14 mouse cellular contexts compared by ENCODE assay signal in genomic region chr9:62418742-62419141, GRCm38 (mm10).
A peak's percentile ranks its signal among the peaks of the same experiment; 100 is the strongest.
DNase-seq lines count a peak whose midpoint lies in the region; ATAC-seq and TF ChIP-seq lines count a peak whose summit lies in the region.
"Had no signal": no experiment of that assay in that cellular context is flagged by ENCODE, and none has a peak within 500 bp of the region (broad histone marks: within the 10 kb centered on the region; RNA-seq: fewer than 3 reads in every experiment).

No protein-coding gene starts in this region.

- DNase-seq in CD4-positive, CD25-positive, alpha-beta regulatory T cell, adult 2 months (ENCODE audit: low read depth, low spot score) = peak; percentile 51
- DNase-seq in kidney, postnatal 0 days (ENCODE audit: low spot score) = no peak
- DNase-seq in kidney, adult 9 months = no peak
- no peak for DNase-seq in testis, postnatal 14 days (ENCODE audit: low spot score)
- no peak for DNase-seq in right cerebral cortex, adult 18-20 months
- DNase-seq: adrenal gland, postnatal 10 days; heart, postnatal 36 days; kidney, adult 18-20 months; thymus, adult 2 months had no signal

- WGBS in kidney, postnatal 0 days = 60% methylated on average over 5 of the region's 5 CpGs

- H3K9ac ChIP-seq in kidney, postnatal 0 days (ENCODE audit: low read depth, low read length) = no peak overlapping the region
- H3K9ac ChIP-seq: embryonic facial prominence, embryonic 15.5 days; limb, embryonic 13.5 days had no signal

- H3K27ac ChIP-seq in kidney, postnatal 0 days = no peak overlapping the region
- no peak overlapping the region for H3K27ac ChIP-seq in testis, adult 2 months (ENCODE audit: control insufficient read depth, insufficient read depth, low read depth, low read length)
- H3K27ac ChIP-seq: embryonic facial prominence, embryonic 15.5 days; limb, embryonic 13.5 days had no signal

- no peak for ATAC-seq in CD4-positive, CD25-positive, alpha-beta regulatory T cell, adult 4 months
- no peak for ATAC-seq in kidney, postnatal 0 days (replicated peaks; ENCODE audit: low FRiP score, low read depth)
- no peak for ATAC-seq in granulocyte monocyte progenitor cell, adult 5-6 weeks (replicated peaks; ENCODE audit: poor library complexity, severe bottlenecking)

- H3K4me1 ChIP-seq in kidney, postnatal 0 days (replicated peaks; ENCODE audit: insufficient read depth, low read length) = peaks cover 5% of the 10 kb centered on the region; the same call in 1 of the 2 replicates
- H3K4me1 ChIP-seq in testis, adult 2 months (ENCODE audit: control insufficient read depth, insufficient read depth, low read length) = peaks cover 15% of the 10 kb centered on the region

- TF ChIP-seq CTCF in kidney, postnatal 0 days (IDR thresholded peaks at IDR 0.05; ENCODE audit: low read depth) = peak; percentile 62
- TF ChIP-seq CTCF in testis, adult 2 months (IDR thresholded peaks at IDR 0.05; ENCODE audit: control insufficient read depth, insufficient read depth, insufficient replicate concordance, low read depth, low read length) = peak; percentile 78

- H3K4me3 ChIP-seq in kidney, postnatal 0 days (replicated peaks; ENCODE audit: low read depth, low read length) = no peak overlapping the region
- no peak overlapping the region for H3K4me3 ChIP-seq in testis, adult 2 months (ENCODE audit: control insufficient read depth, low read depth, low read length)
- H3K4me3 ChIP-seq: embryonic facial prominence, embryonic 15.5 days; limb, embryonic 13.5 days had no signal

- H3K27me3 ChIP-seq in kidney, postnatal 0 days (ENCODE audit: insufficient read depth, low read length) = no peaks in the 10 kb centered on the region
- no peaks in the 10 kb centered on the region for H3K27me3 ChIP-seq in testis, adult 2 months (ENCODE audit: control insufficient read depth, insufficient read depth, low read length)
- H3K27me3 ChIP-seq: embryonic facial prominence, embryonic 15.5 days; limb, embryonic 13.5 days had no signal

- H3K4me2 ChIP-seq in kidney, postnatal 0 days (ENCODE audit: low read length) = no peak overlapping the region
- H3K4me2 ChIP-seq: embryonic facial prominence, embryonic 15.5 days; limb, embryonic 13.5 days had no signal

- H3K9me3 ChIP-seq in kidney, postnatal 0 days (replicated peaks; ENCODE audit: low read length) = no peaks in the 10 kb centered on the region
- H3K9me3 ChIP-seq: embryonic facial prominence, embryonic 15.5 days had no signal

- no peaks in the 10 kb centered on the region for H3K36me3 ChIP-seq in kidney, postnatal 0 days (ENCODE audit: insufficient read depth, low read length)
- no peaks in the 10 kb centered on the region for H3K36me3 ChIP-seq in testis, adult 2 months (ENCODE audit: control insufficient read depth, insufficient read depth, low read length)
- H3K36me3 ChIP-seq: embryonic facial prominence, embryonic 15.5 days had no signal

- no peak for TF ChIP-seq POLR2A in testis, adult 2 months (IDR thresholded peaks at IDR 0.05; ENCODE audit: control insufficient read depth, low read depth, low read length)
